Mouse (Mus musculus): ENCODE measurements around the gene Umps.

GRCm38 (mm10) chr16:34011991-34012845, 45.4 kb upstream of the Umps start:
- TF ChIP-seq POLR2AphosphoS2 (IDR thresholded peaks at IDR 0.05; ENCODE audit: low read depth, low read length) (no peak), MAX (IDR thresholded peaks at IDR 0.05; ENCODE audit: low read length) (no peak), CTCF (conservative IDR thresholded peaks at IDR 0.05 in 1 of 2, IDR thresholded peaks at IDR 0.05 in 1 of 2; ENCODE audit: low read depth in 2 of 2, low read length in 2 of 2) (no peak), POLR2A (IDR thresholded peaks at IDR 0.05; ENCODE audit: low read depth, low read length) (no peak), KAT2A (IDR thresholded peaks at IDR 0.05; ENCODE audit: insufficient replicate concordance, low read length) (no peak), MEF2A (IDR thresholded peaks at IDR 0.05; ENCODE audit: borderline replicate concordance, low read depth, low read length) (peak; percentile 37; the same call in 1 of the 2 replicates), USF2 (conservative IDR thresholded peaks at IDR 0.05; ENCODE audit: low read depth, low read length) (no peak), CHD2 (IDR thresholded peaks at IDR 0.05; ENCODE audit: low read length) (0 out of 2 replicates have a peak, but pooled peaks have one; percentile 55), JUN (IDR thresholded peaks at IDR 0.05; ENCODE audit: insufficient read depth, low read depth, low read length) (peak; percentile 52; the same call in 1 of the 2 replicates)
